Mouse (Mus musculus): ENCODE data around the gene 4933428G20Rik.

Gene 4933428G20Rik

DNA sequence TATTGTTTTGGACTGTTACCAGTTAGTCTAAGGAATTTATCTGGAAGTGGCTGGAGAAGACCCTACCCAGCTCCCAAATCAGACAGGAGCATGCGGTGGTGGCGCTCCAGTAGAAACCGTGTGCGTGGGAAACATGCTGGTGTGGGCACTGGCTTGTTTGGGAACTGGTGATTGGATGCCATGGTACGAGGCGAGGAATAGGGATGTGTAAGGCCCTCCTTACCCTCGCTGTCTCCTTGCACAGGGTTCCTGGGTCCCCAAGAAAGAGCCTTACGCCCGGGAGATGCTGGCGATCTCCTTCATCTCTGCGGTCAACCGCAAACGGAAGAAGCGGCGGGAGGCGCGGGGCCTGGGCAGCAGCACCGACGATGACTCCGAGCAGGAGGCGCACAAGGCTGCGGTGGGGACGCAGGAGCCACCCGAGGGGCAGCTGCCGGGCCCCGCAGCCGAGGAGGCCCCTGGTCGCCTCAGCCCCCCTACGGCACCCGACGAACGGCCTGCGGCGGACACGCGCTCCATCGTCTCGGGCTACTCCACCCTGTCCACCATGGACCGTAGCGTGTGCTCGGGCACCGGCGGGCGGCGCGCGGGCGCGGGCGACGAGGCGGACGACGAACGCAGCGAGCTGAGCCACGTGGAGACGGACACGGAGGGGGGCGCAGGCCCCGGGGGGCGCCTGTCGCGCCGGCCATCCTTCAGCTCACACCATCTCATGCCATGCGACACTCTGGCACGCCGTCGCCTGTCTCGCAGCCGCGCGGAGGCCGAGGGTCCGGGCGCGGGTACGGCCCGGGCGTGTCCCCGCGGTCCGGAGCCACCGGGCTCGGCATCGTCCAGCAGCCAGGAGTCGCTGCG is at the start of gene 4933428G20Rik:
4933428G20Rik (minus strand) TSS at position 476 of the 855 bp plus-strand sequence.
- in situ Hi-C loops (cut with MboI, MseI), result no loop called here

- in situ Hi-C loops (cut with MboI, MseI), result no loop called here
Measured at GRCm38 (mm10) chr11:97548757-97549156, 48.6 kb upstream of the 4933428G20Rik start.

DNA sequence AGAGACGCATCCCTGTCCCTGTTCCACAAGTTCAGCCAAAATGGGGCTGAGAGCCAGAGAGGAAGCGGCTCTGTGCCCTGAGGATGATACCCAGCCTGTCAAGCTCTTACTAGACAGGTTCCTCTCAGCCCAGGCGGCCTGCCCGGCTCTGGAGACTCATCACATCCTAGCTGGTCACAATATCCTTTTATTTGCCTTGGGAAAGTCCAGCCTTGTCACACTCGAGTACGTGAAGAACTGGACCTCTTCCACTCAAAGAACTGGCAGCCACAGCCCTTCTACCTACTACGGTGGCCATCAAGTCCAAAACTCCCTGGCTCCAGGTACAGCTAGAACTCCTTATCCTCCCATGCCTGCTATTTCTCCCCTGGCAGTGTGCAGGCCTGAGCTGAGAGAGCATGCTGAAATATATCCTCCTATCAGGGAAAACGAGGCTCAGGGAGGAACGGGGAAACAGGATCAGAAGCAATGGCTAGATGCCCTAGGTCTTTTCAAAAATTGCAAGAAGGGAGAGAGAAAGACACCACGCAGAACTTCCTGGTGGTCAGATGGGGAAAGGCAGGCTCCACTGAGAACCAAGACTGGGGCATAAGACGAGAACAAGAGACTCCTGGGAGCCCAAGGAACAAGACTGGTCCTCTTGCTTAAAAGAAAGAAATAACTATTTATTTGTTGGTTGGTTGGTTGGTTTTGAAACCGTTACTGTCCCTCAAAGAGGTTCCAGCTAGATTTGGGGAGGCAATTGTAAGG is 48.0 kb upstream of the 4933428G20Rik start:
- in situ Hi-C loops (cut with MboI, MseI), result no loop called here

DNA sequence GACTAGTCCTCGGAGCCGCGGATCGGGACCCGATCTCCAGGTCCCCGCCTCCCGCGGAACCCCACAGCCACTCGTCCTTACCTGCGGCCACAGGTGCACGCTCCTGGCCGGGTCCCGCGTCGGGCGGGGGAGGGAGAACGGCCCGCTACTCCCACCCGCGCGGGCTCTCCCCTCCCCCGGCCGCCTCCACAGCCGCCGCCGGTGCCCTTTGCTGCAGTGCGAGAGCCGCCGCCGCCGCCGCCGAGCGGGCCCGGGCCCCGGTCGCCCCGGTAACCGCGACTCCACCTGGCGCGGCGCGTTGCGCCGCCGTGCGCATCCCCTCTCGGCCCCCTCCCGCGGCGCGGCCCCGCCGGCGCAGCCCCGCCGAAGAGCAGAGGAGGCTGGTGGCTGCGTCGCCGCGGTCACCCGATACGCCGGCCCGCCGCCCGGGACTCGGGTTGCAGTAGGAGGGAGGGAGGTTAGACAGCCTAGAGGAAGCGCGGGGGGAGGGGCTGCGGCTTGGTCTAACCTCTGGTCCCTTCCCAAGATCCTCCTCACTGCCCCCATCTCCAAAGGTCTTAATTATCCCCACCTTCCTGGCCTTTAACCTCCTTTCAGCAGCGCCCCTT is 46.8 kb upstream of the 4933428G20Rik start:
- in situ Hi-C loops (cut with MboI, MseI), result no loop called here

DNA sequence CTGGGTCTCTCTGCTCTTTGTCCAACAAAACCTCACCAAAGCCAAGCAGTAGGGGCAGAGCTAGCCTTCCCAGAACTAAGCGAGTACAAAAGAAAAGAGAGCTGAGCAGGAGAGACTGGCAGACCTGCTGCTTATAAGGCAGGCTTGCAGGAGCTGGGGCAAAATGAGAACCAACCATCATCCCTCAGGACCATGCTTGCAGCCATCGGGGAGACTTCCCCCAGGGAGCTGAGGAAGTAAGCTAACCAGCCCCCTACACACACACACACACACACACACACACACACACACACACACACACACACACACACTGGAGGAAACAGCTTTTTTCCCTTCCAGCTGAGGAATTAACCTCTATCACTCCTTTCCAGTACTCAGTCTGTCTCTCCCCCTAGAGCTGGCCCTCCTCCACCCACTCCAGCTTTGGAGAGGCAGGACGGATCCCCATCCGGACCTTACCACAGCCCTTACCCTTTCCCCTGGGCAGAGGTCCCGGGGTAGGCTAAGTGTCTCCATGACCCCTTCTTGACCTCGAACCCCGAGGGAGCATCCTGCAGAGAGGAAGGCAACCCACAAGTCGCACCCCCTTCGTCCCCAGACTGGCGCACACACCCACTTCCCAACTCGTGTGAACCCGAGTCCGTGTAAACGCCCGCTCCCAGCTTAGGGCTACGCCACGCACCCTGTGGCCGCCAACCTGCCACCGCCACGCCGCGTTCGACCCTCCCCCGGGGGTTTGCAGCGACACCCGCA is 45.8 kb upstream of the 4933428G20Rik start:
- in situ Hi-C loops (cut with MboI, MseI), result no loop called here

GRCm38 (mm10) chr11:97543883-97544282 is 43.7 kb upstream of the 4933428G20Rik start:
- in situ Hi-C loops (cut with MboI, MseI), result no loop called here

GRCm38 (mm10) chr11:97543181-97543733 is 43.1 kb upstream of the 4933428G20Rik start:
- in situ Hi-C loops (cut with MboI, MseI), result no loop called here

GRCm38 (mm10) chr11:97542171-97543150 is 42.3 kb upstream of the 4933428G20Rik start:
- in situ Hi-C loops (cut with MboI, MseI), result no loop called here

GRCm38 (mm10) chr11:97540604-97541003 is 40.5 kb upstream of the 4933428G20Rik start:
- in situ Hi-C loops (cut with MboI, MseI), result no loop called here

- in situ Hi-C loops (cut with MboI, MseI), result no loop called here
Measured at GRCm38 (mm10) chr11:97540136-97540535, 40.0 kb upstream of the 4933428G20Rik start.

DNA sequence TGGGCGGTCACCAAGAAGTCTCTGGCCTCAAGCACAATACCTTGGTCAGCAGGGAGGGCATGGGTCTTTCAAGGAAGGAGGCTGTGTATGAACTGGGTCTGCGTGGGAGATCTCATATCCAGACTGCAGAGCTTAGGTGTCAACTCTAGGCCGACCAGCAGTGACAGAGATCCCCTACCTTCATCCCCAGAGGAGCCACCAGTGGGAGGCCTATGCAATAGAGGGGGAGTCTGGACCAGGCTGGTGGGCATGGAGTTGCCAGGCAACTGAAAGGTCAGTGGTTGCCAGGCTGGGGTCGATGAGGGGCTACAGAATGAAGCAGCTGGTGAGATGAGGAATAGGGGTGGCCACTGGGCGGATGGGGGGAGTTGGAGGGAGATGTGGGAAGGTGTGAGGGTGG is 39.5 kb upstream of the 4933428G20Rik start:
- in situ Hi-C loops (cut with MboI, MseI), result no loop called here

GRCm38 (mm10) chr11:97537580-97538089 is 37.5 kb upstream of the 4933428G20Rik start:
- in situ Hi-C loops (cut with MboI, MseI), result no loop called here

DNA sequence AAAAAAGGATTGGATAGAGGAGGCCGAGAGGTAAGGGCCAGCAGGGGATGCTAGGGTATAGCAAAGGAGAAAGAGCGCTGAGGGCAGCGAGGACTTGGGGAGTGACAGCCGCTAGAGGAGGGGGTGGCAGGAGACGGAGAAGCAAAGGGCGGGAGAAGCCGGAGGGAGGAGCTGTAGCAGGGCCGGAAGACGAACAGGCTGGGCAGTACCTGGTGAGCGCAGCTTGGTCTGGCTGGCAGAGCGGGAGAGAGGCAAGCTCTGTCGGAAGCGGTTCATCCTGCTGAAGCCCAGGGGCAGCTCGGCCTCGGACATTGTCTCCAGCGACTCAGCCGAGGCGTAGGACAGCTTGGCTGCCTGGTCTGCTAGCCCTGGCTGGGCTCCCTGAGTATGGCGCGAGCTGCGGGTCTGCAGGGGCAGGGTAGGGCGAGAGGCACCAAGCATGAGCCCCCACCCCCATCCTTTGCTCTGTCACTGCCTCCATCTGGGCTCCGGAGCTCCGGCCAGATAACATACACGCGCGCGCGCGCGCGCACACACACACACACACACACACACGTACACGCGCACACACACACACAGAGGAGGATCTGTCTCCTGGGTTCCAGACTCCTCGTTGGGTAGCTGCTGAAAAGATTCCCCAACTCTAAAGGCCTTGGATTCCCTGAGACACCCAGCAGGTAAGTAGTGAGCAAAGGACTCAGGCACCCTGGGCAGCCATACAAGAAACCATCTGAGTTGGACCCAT is 36.9 kb upstream of the 4933428G20Rik start:
- in situ Hi-C loops (cut with MboI, MseI), result no loop called here

GRCm38 (mm10) chr11:97536083-97536747 is 36.1 kb upstream of the 4933428G20Rik start:
- in situ Hi-C loops (cut with MboI, MseI), result no loop called here

DNA sequence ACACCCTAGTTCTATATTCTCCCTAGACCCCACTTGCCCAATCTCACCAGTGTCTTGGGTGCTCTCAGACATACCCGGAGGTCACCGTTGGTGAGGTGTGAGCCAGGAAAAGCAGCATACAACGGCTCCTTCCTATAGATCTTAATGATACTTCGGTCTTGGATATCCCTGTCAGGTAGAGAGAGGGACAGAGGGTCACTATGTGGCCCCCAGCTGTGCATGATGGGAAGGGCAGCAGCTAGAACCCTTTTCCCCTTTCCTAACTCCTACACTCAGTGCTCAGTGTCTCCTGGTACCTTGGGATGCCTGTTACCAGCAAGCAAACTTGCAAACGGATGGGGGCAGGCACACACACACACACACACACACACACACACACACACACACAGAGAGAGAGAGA is 35.5 kb upstream of the 4933428G20Rik start:
- in situ Hi-C loops (cut with MboI, MseI), result no loop called here

- in situ Hi-C loops (cut with MboI, MseI), result no loop called here
Measured at GRCm38 (mm10) chr11:97535308-97535630, 35.1 kb upstream of the 4933428G20Rik start.

DNA sequence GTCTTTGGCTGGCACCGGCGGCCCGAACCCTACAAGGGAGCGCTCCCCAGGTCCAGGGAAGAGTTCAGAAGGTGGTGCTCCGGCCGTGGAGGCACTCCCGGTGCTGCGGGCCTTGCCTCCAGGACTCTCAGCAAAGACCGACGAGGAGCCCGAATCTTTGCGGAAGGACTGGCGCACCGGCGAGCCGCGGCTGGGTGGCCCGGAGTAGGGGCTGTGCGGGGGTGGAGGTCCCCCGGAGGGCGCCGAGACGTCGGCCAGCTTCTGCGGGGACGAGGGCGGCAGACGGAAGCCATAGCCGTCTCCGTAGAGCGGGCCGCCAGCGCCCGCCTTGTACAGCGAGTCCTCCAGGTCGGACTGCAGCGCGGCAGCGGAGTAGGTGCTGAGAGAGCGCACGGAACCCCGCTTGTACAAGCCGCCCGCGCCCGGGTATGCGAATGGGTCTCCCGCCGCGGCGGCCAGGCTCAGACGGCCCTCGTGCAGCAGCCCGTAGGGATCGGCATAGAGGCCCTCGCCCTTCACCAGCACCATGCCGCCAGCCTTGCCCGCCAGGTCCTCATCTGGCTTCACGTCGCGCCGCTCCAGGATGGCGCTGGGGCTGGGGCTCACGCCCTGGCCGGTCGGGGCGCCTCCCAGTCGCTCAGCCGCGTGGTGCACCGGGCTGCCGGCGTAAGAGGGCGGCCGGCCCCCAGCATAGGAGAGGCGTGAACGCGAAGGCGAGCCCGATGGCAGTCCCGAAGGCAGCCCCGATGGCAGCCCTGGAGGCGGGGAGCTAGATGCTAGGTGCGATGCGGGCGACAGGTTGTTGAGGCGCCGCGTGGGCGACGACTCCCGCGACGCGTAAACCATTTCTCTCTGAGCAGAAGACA is 34.5 kb upstream of the 4933428G20Rik start:
- in situ Hi-C loops (cut with MboI, MseI), result no loop called here

DNA sequence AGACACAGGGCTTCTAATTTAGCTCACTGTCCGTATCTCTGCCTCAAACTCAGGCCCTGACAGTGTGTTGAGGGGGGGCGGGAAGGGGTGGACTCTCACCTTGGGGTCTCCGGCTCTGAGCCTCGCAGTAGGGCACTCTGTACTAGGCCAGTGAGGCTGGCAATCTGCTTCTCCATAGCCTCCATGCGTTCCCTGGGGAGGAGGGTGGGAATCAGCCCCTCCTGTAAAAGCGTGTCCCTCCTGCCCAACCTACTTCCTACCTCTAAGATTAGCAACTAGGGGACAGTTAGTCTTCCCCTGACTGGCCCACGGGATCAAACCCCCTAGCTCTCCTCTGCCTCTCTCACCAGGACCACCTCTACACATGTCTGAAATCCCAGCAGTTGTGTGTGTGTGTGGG is 33.5 kb upstream of the 4933428G20Rik start:
- in situ Hi-C loops (cut with MboI, MseI), result no loop called here

All from regulatory T cell (primary cell).